Mouse (Mus musculus) hindbrain, embryonic 12.5 days (tissue): ENCODE measurements at regions not wholly inside any gene's neighbourhood (a gene's known extent, or its start where the extent isn't known, plus 50 kb on each side); places are given as distances from the start of the nearest gene placed in this dataset.
A peak's percentile ranks its signal among the peaks of the same experiment; 100 is the strongest.

ENCODE experiments used
- ATAC-seq: fragments of 200-750 bp; cut with Nextera tagmentation; 2 replicates; pipeline ENCODE4 v1.8.0; 2017; ENCODE audit warnings: moderate TSS enrichment; ENCODE audit not compliant: low FRiP score
- H3K27ac ChIP-seq: fragments of 300-500 bp; sonication (generic); 2 replicates; pipeline ENCODE4 v1.5.1; 2016; ENCODE audit warnings: mild to moderate bottlenecking
- H3K27me3 ChIP-seq: fragments of 300-500 bp; sonication (generic); 2 replicates; pipeline ENCODE4 v1.6.1; 2016; ENCODE audit warnings: mild to moderate bottlenecking
- H3K36me3 ChIP-seq: fragments of 300-500 bp; sonication (generic); 2 replicates; pipeline ENCODE4 v1.6.1; 2016; ENCODE audit warnings: mild to moderate bottlenecking
- H3K4me1 ChIP-seq: fragments of 300-500 bp; sonication (generic); 2 replicates; pipeline ENCODE4 v1.6.1; 2016
- H3K4me2 ChIP-seq: fragments of 300-500 bp; sonication (generic); replicated peaks from 2 replicates; pipeline ENCODE4 v1.6.1; 2016; ENCODE audit warnings: mild to moderate bottlenecking
- H3K4me3 ChIP-seq: fragments of 300-500 bp; sonication (generic); 2 replicates; pipeline ENCODE4 v1.5.1; 2016; ENCODE audit warnings: mild to moderate bottlenecking
- H3K9ac ChIP-seq: fragments of 300-500 bp; sonication (generic); 2 replicates; pipeline ENCODE4 v1.6.1; 2016; ENCODE audit warnings: mild to moderate bottlenecking, moderate library complexity
- H3K9me3 ChIP-seq: fragments of 300-500 bp; sonication (generic); replicated peaks from 2 replicates; pipeline ENCODE4 v1.6.1; 2016; ENCODE audit warnings: mild to moderate bottlenecking
- WGBS: fragments of 180-500 bp; shearing (Covaris S2); methylation state at CpG from one replicate; pipeline ENCODE4 v1.1.7; 2016; 5-methylcytosine and 5-hydroxymethylcytosine counted together

DNA sequence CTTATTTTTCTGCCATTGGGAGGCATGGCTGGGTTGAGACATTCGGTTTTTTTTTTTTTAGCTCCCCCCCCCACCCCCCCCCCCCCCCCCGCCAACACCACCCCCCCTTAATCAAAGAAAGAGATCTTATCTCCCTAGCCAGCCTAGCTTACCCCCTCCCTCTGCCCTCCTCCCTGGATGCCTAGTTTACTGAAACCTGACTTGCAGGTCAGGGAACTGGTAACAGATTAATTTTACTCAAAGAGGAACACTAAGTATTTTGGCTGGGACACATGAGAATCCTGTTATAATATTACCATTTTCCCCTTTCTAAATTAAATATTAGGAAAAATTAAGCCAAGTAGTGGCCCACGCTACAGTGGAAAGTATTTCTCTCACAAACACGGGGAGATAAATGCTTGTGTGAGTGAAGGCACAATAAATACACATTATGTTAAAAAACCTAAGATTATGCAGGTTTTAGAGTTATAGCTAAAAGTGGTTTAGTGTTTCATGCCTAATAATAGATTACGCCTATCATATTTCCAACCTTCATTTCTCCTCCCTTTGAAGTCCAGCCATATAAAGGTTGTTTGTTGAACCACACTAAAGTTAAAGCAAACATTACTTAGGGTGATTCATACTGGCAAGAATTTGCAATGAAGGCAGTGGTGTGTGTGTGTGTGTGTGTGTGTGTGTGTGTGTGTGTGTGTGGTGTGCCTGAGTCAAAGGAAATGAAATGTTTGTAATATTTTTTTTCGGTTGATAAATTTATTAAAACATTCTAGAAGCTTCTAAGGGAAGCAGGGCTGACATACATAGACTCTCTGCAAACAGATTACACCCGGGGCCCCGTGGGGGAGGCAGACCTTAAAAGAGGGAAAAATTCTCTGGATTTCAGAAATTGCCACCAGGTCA is 76.0 kb upstream of the Arid5b start:
- no peak for ATAC-seq
- no peak overlapping the region for H3K4me3 ChIP-seq
- no peak overlapping the region for H3K4me2 ChIP-seq
- H3K4me1 ChIP-seq = peaks cover 16% of the 10 kb centered on the region
- no peaks in the 10 kb centered on the region for H3K36me3 ChIP-seq
- H3K27me3 ChIP-seq = no peaks in the 10 kb centered on the region
- 49% methylated on average over 6 of the region's 8 CpGs for WGBS
- no peak overlapping the region for H3K9ac ChIP-seq
- no peaks in the 10 kb centered on the region for H3K9me3 ChIP-seq
- H3K27ac ChIP-seq = peak overlapping the region; percentile 26; the same call in 1 of the 2 replicates

DNA sequence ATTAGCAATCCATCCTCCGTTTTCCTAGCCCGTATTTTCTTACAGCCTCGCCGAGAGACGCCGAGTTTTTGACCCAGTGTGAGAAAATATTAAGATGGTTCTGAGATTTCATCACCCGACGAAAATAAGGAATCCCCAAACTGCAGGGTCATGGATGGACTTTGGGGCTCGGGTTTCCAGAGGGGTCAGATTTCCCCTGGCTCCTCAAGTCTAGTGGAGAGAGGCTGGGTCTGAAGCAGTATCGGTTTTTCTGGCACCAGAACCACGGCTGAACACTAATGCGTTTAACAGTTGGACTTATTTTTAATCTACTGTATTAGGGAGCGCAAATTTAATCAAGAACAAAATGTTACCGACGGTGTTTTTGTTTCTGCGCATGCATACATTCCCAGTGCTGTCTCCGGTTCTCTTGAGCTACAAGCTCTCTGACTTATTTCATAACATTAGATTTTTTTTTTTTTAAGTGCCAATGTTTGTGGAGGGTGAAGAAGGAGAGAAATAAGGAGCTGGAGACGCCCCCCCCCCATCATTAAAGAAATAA is 75.2 kb upstream of the Arid5b start:
- Histone ChIP-seq H3K4me3 (no peak overlapping the region), H3K4me1 (peaks cover 16% of the 10 kb centered on the region), H3K36me3 (no peaks in the 10 kb centered on the region), H3K27me3 (no peaks in the 10 kb centered on the region), H3K9me3 (no peaks in the 10 kb centered on the region), H3K9ac (no peak overlapping the region), H3K27ac (no peak overlapping the region), H3K4me2 (no peak overlapping the region)
- ATAC-seq = no peak
- 65% methylated on average over 18 of the region's 18 CpGs for WGBS

DNA sequence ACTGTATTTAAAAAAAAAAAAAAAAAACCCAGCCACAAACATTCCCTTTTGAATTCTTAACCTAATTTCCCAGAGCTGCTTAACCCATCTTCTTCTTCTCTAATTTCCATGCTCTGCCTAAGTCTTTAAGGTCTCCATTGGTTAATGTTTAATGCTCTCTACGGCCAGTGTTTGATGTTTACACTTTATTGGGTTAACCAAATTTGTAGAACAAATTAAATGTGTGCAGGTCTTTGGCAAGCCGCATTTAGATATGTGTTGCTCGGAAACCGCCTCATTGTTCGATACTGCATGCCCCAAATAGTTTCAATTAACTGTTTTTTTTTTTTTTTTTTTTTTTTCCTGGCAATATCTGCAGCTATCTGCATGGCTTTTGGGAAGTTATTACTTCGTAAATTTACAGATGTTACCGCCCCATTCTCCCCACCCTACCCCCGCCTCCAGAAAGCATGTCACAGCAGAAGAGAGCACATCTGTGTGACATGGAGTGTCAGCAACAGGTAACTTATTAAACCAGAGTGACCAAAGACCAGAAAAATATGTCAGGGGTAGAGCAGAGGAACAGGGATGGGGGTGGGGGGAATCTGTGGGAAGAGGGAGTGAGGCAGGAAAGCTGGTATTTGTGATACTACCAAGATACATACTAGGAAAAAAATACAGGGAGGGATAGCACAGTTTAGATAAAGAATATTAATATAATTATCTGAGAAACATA is 73.5 kb upstream of the Arid5b start:
- Histone ChIP-seq H3K27ac (no peak overlapping the region), H3K9ac (no peak overlapping the region), H3K4me1 (peaks cover 16% of the 10 kb centered on the region), H3K9me3 (no peaks in the 10 kb centered on the region), H3K27me3 (no peaks in the 10 kb centered on the region), H3K36me3 (no peaks in the 10 kb centered on the region), H3K4me2 (no peak overlapping the region), H3K4me3 (no peak overlapping the region)
- ATAC-seq = no peak
- WGBS = 81% methylated on average over 8 of the region's 8 CpGs

DNA sequence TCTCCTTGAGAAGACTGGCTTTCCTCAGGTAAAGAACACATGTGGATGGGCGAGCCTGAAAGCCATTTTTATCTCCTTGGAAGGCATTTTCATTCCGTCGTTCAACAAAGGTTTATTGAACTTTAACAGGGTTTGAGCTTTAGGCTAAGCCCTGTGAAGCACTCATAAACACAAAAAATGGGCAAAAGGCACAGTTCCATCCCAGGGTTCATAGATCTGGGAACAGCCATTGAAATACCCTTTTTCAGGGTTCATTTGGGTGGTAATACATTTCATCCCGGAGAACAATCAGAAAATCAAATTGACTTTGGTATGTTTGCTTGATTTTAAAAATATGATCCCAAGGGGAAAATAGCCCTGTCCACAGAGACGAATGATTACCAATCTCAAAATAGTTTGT is 72.9 kb upstream of the Arid5b start:
- Histone ChIP-seq H3K4me1 (peaks cover 16% of the 10 kb centered on the region), H3K4me2 (no peak overlapping the region), H3K36me3 (no peaks in the 10 kb centered on the region), H3K9me3 (no peaks in the 10 kb centered on the region), H3K4me3 (no peak overlapping the region), H3K27me3 (no peaks in the 10 kb centered on the region), H3K9ac (no peak overlapping the region), H3K27ac (no peak overlapping the region)
- WGBS = 88% methylated on average over 5 of the region's 5 CpGs
- no peak for ATAC-seq

DNA sequence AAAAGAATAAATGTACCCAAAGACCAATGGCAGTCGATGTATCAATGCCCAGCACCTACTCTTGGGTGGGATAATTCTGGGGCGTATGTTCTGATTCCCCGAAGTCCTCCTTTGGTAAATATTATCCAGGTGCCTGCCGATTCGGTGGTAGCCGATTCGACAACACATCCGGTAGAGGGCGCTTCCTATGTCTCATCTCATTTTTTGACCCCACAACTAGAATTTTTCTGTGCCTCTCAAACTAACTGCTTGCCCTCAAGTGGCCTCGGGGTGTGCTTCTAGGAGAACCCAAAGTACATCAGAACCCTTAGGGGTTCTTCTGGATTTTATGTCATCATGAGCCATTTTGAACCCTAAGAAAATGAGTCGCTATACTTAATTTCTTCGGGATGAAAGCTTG is 72.3 kb upstream of the Arid5b start:
- ATAC-seq = no peak
- 88% methylated on average over 12 of the region's 12 CpGs for WGBS

GRCm38 (mm10) chr10:68347806-68348205 is 69.3 kb upstream of the Arid5b start:
- Histone ChIP-seq H3K27ac (no peak overlapping the region), H3K9me3 (peaks cover 9% of the 10 kb centered on the region), H3K4me2 (no peak overlapping the region), H3K27me3 (no peaks in the 10 kb centered on the region), H3K36me3 (no peaks in the 10 kb centered on the region), H3K4me1 (no peaks in the 10 kb centered on the region), H3K4me3 (no peak overlapping the region), H3K9ac (no peak overlapping the region)
- ATAC-seq = no peak
- WGBS = 91% methylated on average over 7 of the region's 7 CpGs

More for the DNA sequence above, 72.3 kb upstream of the Arid5b start:
- peaks cover 12% of the 10 kb centered on the region for H3K4me1 ChIP-seq
- no peaks in the 10 kb centered on the region for H3K27me3 ChIP-seq
- H3K4me2 ChIP-seq = no peak overlapping the region
- H3K9ac ChIP-seq = no peak overlapping the region
- no peak overlapping the region for H3K27ac ChIP-seq
- H3K36me3 ChIP-seq = no peaks in the 10 kb centered on the region
- no peak overlapping the region for H3K4me3 ChIP-seq
- H3K9me3 ChIP-seq = no peaks in the 10 kb centered on the region

- ATAC-seq = no peak
- Histone ChIP-seq H3K9me3 (peaks cover 16% of the 10 kb centered on the region), H3K36me3 (no peaks in the 10 kb centered on the region), H3K27me3 (no peaks in the 10 kb centered on the region), H3K4me3 (no peak overlapping the region), H3K27ac (no peak overlapping the region), H3K4me2 (no peak overlapping the region), H3K9ac (no peak overlapping the region), H3K4me1 (no peaks in the 10 kb centered on the region)
- 83% methylated on average over 18 of the region's 18 CpGs for WGBS
Measured at GRCm38 (mm10) chr10:68344991-68345720, 66.6 kb upstream of the Arid5b start.

GRCm38 (mm10) chr10:68344211-68344610 is 65.7 kb upstream of the Arid5b start:
- H3K4me3 ChIP-seq = no peak overlapping the region
- H3K27ac ChIP-seq = no peak overlapping the region
- no peaks in the 10 kb centered on the region for H3K36me3 ChIP-seq
- H3K27me3 ChIP-seq = no peaks in the 10 kb centered on the region
- H3K9me3 ChIP-seq = peaks cover 16% of the 10 kb centered on the region
- H3K4me2 ChIP-seq = no peak overlapping the region
- no peak overlapping the region for H3K9ac ChIP-seq
- 94% methylated on average over 2 of the region's 2 CpGs for WGBS
- H3K4me1 ChIP-seq = no peaks in the 10 kb centered on the region
- ATAC-seq = no peak

DNA sequence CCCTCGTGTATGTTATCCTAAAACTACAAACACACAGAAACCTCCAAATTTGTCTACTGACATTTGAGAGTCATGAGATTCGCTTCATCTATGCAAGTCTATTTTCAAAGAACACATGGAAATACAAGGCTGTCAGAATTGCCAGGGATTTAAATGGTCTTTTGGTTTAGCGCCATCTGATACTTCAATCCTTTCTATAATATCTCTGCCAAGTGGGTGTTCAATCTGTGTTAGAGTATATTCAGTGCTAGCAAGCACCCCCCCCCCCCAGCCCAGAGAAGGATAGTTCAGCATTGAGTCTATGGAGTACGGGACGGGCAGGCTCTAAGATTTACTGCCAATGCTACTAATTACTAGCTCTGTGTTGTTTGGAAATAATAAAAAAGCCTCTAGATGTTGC is 55.5 kb upstream of the Arid5b start:
- H3K36me3 ChIP-seq = no peaks in the 10 kb centered on the region
- 93% methylated on average over 5 of the region's 5 CpGs for WGBS
- ATAC-seq = no peak
- no peak overlapping the region for H3K27ac ChIP-seq
- no peak overlapping the region for H3K4me3 ChIP-seq
- H3K4me1 ChIP-seq = no peaks in the 10 kb centered on the region
- no peaks in the 10 kb centered on the region for H3K9me3 ChIP-seq
- no peak overlapping the region for H3K9ac ChIP-seq
- H3K27me3 ChIP-seq = no peaks in the 10 kb centered on the region
- no peak overlapping the region for H3K4me2 ChIP-seq
